Mouse (Mus musculus) kidney, adult 11 months (tissue): ENCODE results near the gene Slc6a20b.
A peak's percentile ranks its signal among the peaks of the same experiment; 100 is the strongest.

Experiments used
- DNase-seq: peaks from one replicate; pipeline ENCODE4 v3.0.0; 2022

Slc6a20b gene

DNA sequence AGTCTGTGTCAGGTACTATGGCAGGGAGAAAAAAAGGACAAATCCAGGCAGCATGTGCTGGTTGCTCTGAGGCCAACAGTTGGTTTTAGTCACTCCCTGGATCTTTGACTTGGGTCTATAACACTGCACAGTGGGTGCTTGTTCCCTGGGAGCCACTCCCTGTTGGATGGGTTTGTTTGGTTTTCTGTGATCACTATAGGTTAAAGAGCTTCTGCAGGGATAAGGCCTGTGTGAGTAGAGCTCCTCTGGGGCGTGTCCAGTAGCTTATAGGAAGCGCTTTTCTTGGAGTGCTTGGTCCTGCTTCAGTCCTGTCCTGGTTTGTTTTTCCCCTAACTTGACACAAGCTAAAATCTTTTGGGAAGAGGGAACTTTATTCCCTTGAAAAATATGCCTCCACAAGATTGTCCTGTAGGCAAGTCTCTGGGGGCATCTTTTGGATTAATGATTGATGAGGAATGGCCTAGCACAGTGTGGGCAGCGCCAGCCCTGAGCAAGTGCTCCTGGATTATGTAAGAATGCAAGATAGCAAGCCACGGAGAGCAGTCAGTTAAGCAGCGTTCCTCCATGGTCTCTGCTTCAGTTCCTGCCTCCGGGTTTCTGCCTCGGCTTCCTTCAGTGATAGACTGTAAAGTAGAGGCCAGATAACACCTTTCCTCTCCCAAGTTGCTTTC, 43.0 kb downstream of the Slc6a20b start:
- DNase-seq: peak; percentile 83

- DNase-seq: no peak
Observed at GRCm38 (mm10) chr9:123577360-123578192, 54.8 kb downstream of the Slc6a20b start.

- no peak for DNase-seq
Observed at GRCm38 (mm10) chr9:123554599-123554998, 77.8 kb downstream of the Slc6a20b start.
